Mouse (Mus musculus) monocyte, adult 2 months (primary cell): ENCODE measurements around the gene Syngr1.

ENCODE experiments used
- DNase-seq, 2 experiments: peaks; one replicate each; pipeline ENCODE4 v3.0.0; 2022; ENCODE audit warnings: low spot score in 2 of 2, low read depth in 1 of 2

Syngr1 gene

GRCm38 (mm10) chr15:80090155-80090554, 979 bp upstream of the Syngr1 start:
- DNase-seq = no peak

GRCm38 (mm10) chr15:80090741-80091120, 403 bp upstream of the Syngr1 start:
- DNase-seq = no peak

GRCm38 (mm10) chr15:80092041-80092441, 907 bp downstream of the Syngr1 start:
- DNase-seq = no peak

GRCm38 (mm10) chr15:80092599-80092998, 1.5 kb downstream of the Syngr1 start:
- DNase-seq = no peak

- no peak for DNase-seq
Measured at GRCm38 (mm10) chr15:80094201-80094600, 3.1 kb downstream of the Syngr1 start.

- DNase-seq = no peak
Measured at GRCm38 (mm10) chr15:80095596-80095995, 4.5 kb downstream of the Syngr1 start.

GRCm38 (mm10) chr15:80096406-80096805, 5.3 kb downstream of the Syngr1 start:
- no peak for DNase-seq

GRCm38 (mm10) chr15:80096946-80097881, 6.1 kb downstream of the Syngr1 start:
- DNase-seq = no peak

GRCm38 (mm10) chr15:80097999-80098461, 6.9 kb downstream of the Syngr1 start:
- no peak for DNase-seq

- no peak for DNase-seq
Measured at GRCm38 (mm10) chr15:80098809-80099208, 7.7 kb downstream of the Syngr1 start.

- DNase-seq = no peak
Measured at GRCm38 (mm10) chr15:80099477-80099876, 8.3 kb downstream of the Syngr1 start.

- no peak for DNase-seq
Measured at GRCm38 (mm10) chr15:80100196-80100595, 9.1 kb downstream of the Syngr1 start.

GRCm38 (mm10) chr15:80100871-80101270, 9.7 kb downstream of the Syngr1 start:
- no peak for DNase-seq

GRCm38 (mm10) chr15:80101503-80101902, 10.4 kb downstream of the Syngr1 start:
- no peak for DNase-seq

- no peak for DNase-seq
Measured at GRCm38 (mm10) chr15:80102495-80102894, 11.4 kb downstream of the Syngr1 start.

GRCm38 (mm10) chr15:80105490-80106410, 14.6 kb downstream of the Syngr1 start:
- DNase-seq = no peak

GRCm38 (mm10) chr15:80107143-80107542, 16.0 kb downstream of the Syngr1 start:
- DNase-seq = no peak

GRCm38 (mm10) chr15:80107575-80107974, 16.4 kb downstream of the Syngr1 start:
- no peak for DNase-seq

GRCm38 (mm10) chr15:80111436-80111835, 20.3 kb downstream of the Syngr1 start:
- DNase-seq = no peak

GRCm38 (mm10) chr15:80112499-80112898, 21.4 kb downstream of the Syngr1 start:
- DNase-seq = no peak

GRCm38 (mm10) chr15:80114414-80114813, 23.3 kb downstream of the Syngr1 start:
- no peak for DNase-seq

- no peak for DNase-seq
Measured at GRCm38 (mm10) chr15:80115256-80115655, 24.1 kb downstream of the Syngr1 start.
